Comparison of ENCODE assay signal across 9 mouse cellular contexts in genomic region chr11:117109179-117109954, GRCm38 (mm10). TPM values are rescaled to one million over a fixed set of nuclear protein-coding genes. Genes with fewer than 3 reads are reported as not detected.
DNase-seq lines count a peak whose midpoint lies in the region; ATAC-seq and TF ChIP-seq lines count a peak whose summit lies in the region.
"Had no signal": no experiment of that assay in that cellular context is flagged by ENCODE, and none has a peak within 500 bp of the region (broad histone marks: within the 10 kb centered on the region; RNA-seq: fewer than 3 reads in every experiment).

No protein-coding gene starts in this region.

- H3K4me3 ChIP-seq in heart, embryonic 16.5 days (ENCODE audit: low read length), result no peak overlapping the region
- no peak overlapping the region for H3K4me3 ChIP-seq in CH12.LX (replicated peaks in 1 of 3; ENCODE audit: low read depth in 2 of 3, low read length in 2 of 3, poor library complexity in 1 of 3)
- no peak overlapping the region for H3K4me3 ChIP-seq in limb, embryonic 12.5 days (replicated peaks)
- H3K4me3 ChIP-seq: midbrain, embryonic 13.5 days had no signal

- TF ChIP-seq RAD21 in CH12.LX (IDR thresholded peaks at IDR 0.05; ENCODE audit: low read depth, low read length), result no peak

- no peak for DNase-seq in heart, postnatal 10 days
- DNase-seq in 3T3-L1 (ENCODE audit: low read depth, low spot score) (peak; percentile 64), CH12.LX (ENCODE audit: extremely low read depth) (no peak)
- DNase-seq in right cerebral cortex, postnatal 36 days (ENCODE audit: low spot score in 2 of 2), result no peak
- DNase-seq in retina, embryonic 14.5 days (ENCODE audit: low spot score), result no peak

- H3K27me3 ChIP-seq in heart, embryonic 16.5 days (ENCODE audit: control insufficient read depth, insufficient read depth, low read length), result no peaks in the 10 kb centered on the region
- peaks cover 9% of the 10 kb centered on the region for H3K27me3 ChIP-seq in CH12.LX (replicated peaks)
- H3K27me3 ChIP-seq in limb, embryonic 12.5 days, result no peaks in the 10 kb centered on the region
- H3K27me3 ChIP-seq: midbrain, embryonic 13.5 days had no signal

- no peaks in the 10 kb centered on the region for H3K79me2 ChIP-seq in CH12.LX (replicated peaks; ENCODE audit: control insufficient read depth, extremely low read depth, insufficient read depth, poor library complexity, severe bottlenecking)

- TF ChIP-seq POLR2A in CH12.LX (IDR thresholded peaks at IDR 0.05; ENCODE audit: low read depth, low read length), result no peak

- dilution Hi-C loops in CH12.LX (cut with MboI; ENCODE audit: extremely low pct_ligation_motif_present, extremely low pct_unique_long_range_greater_than_20kb, low sequenced_read_pairs), result no loop called here

- no peak for ATAC-seq in heart, embryonic 16.5 days (replicated peaks; ENCODE audit: extremely low read depth, insufficient read depth, low FRiP score)
- ATAC-seq in limb, embryonic 12.5 days (ENCODE audit: insufficient number of reproducible peaks, insufficient read depth, low FRiP score, low TSS enrichment, low read depth), result no peak
- no peak for ATAC-seq in frontal cortex, adult (ENCODE audit: low TSS enrichment)
- ATAC-seq: midbrain, embryonic 13.5 days had no signal

- peak overlapping the region; percentile 73 for H3K27ac ChIP-seq in heart, embryonic 16.5 days (ENCODE audit: low read length)
- H3K27ac ChIP-seq in CH12.LX (ENCODE audit: insufficient read depth, low read depth), result peak overlapping the region; percentile 6; the same call in 1 of the 2 replicates
- peak overlapping the region; percentile 93 for H3K27ac ChIP-seq in limb, embryonic 12.5 days

- no peak overlapping the region for H3K4me2 ChIP-seq in heart, embryonic 16.5 days (ENCODE audit: low read depth, low read length)
- no peak overlapping the region for H3K4me2 ChIP-seq in CH12.LX (ENCODE audit: insufficient read depth, low read depth, poor library complexity, severe bottlenecking)
- H3K4me2 ChIP-seq in limb, embryonic 12.5 days, result no peak overlapping the region
- H3K4me2 ChIP-seq: midbrain, embryonic 13.5 days had no signal

- H3K36me3 ChIP-seq in heart, embryonic 16.5 days (ENCODE audit: control insufficient read depth, insufficient read depth), result no peaks in the 10 kb centered on the region
- H3K36me3 ChIP-seq in CH12.LX (replicated peaks in 1 of 2; ENCODE audit: control insufficient read depth in 1 of 2, insufficient read depth in 1 of 2, low read length in 1 of 2), result peaks cover 0 to 4% of the 10 kb centered on the region in 2 experiments
- H3K36me3 ChIP-seq in limb, embryonic 12.5 days, result no peaks in the 10 kb centered on the region
- H3K36me3 ChIP-seq: midbrain, embryonic 13.5 days had no signal

- TF ChIP-seq CTCF in CH12.LX (conservative IDR thresholded peaks at IDR 0.05 in 1 of 2, IDR thresholded peaks at IDR 0.05 in 1 of 2; ENCODE audit: low read depth in 2 of 2, low read length in 2 of 2), result no peak

- 0 out of 2 replicates have a peak, but pooled peaks cover 2% of the 10 kb centered on the region for H3K9me3 ChIP-seq in heart, embryonic 16.5 days (replicated peaks; ENCODE audit: control insufficient read depth, low read length)
- peaks cover 4% of the 10 kb centered on the region for H3K9me3 ChIP-seq in CH12.LX (replicated peaks; ENCODE audit: low read length)
- no peaks in the 10 kb centered on the region for H3K9me3 ChIP-seq in limb, embryonic 12.5 days
- H3K9me3 ChIP-seq: midbrain, embryonic 13.5 days had no signal

- peak; percentile 71 for TF ChIP-seq EP300 in CH12.LX (IDR thresholded peaks at IDR 0.05; ENCODE audit: low read length)

- 62% methylated on average over 12 of the region's 12 CpGs for WGBS in heart, embryonic 16.5 days
- WGBS in limb, embryonic 12.5 days, result 84% methylated on average over 12 of the region's 12 CpGs

- H3K4me1 ChIP-seq in heart, embryonic 16.5 days (ENCODE audit: control insufficient read depth, insufficient read depth, low read length), result peaks cover 27% of the 10 kb centered on the region
- peaks cover 21 to 62% of the 10 kb centered on the region in 2 experiments for H3K4me1 ChIP-seq in CH12.LX (ENCODE audit: control insufficient read depth in 1 of 2, insufficient read depth in 2 of 2)
- H3K4me1 ChIP-seq in limb, embryonic 12.5 days (replicated peaks), result peaks cover 52% of the 10 kb centered on the region

- in situ Hi-C loops in CH12.LX (cut with MboI; ENCODE audit: low pct_ligation_motif_present, low pct_unique_long_range_greater_than_20kb, low sequenced_read_pairs), result no loop called here

- H3K9ac ChIP-seq in heart, embryonic 16.5 days (ENCODE audit: low read length), result peak overlapping the region; percentile 19; the same call in 1 of the 2 replicates
- H3K9ac ChIP-seq in CH12.LX (ENCODE audit: insufficient read depth, low read depth), result no peak overlapping the region
- no peak overlapping the region for H3K9ac ChIP-seq in limb, embryonic 12.5 days (replicated peaks)
- H3K9ac ChIP-seq: midbrain, embryonic 13.5 days had no signal

- intact Hi-C loops in heart, postnatal 10 days (cut with DNase I), result no loop called here

TF ChIP-seq in CH12.LX, 34 proteins besides CTCF, POLR2A, EP300 and RAD21:
- no peak for TF ChIP-seq ZKSCAN1 (IDR thresholded peaks at IDR 0.05; ENCODE audit: borderline replicate concordance, low read depth, low read length)
- peak; percentile 29; the same call in 1 of the 2 replicates for TF ChIP-seq USF2 (conservative IDR thresholded peaks at IDR 0.05; ENCODE audit: low read depth, low read length)
- peak; percentile 75 for TF ChIP-seq BHLHE40 (IDR thresholded peaks at IDR 0.05; ENCODE audit: low read depth, low read length)
- TF ChIP-seq MAZ (IDR thresholded peaks at IDR 0.05; ENCODE audit: low read depth, low read length), result no peak
- no peak for TF ChIP-seq ZC3H11A (IDR thresholded peaks at IDR 0.05; ENCODE audit: low read depth, low read length)
- TF ChIP-seq USF1 (IDR thresholded peaks at IDR 0.05; ENCODE audit: low read depth, low read length), result peak; percentile 44
- no peak for TF ChIP-seq MYC (IDR thresholded peaks at IDR 0.05; ENCODE audit: low read depth, low read length)
TF ChIP-seq in CH12.LX: peak in this region for 3.

RNA-seq across cellular contexts. Expression of gene Sec14l1, which starts 5.6 kb away (rescaled TPM):
- polyA plus RNA-seq in heart, embryonic 16.5 days (2015; fragmentation: Nextera tagmentation; extraction: Ambion mirVana), result 51.0 and 54.9 TPM in 2 replicates
- total RNA-seq in heart, postnatal 10 days (2021), result 10 to 100 TPM; 79.2 to 91.1 TPM
- total RNA-seq in CH12.LX (2012; rRNA removed), result 17.9 and 28.2 TPM in 2 replicates
- total RNA-seq in CH12.LX (2014; rRNA removed), result 17.5 and 18.5 TPM in 2 replicates
- polyA plus RNA-seq in CH12.LX (2012; ENCODE audit: insufficient read length, low read depth), result 20.6 and 21.5 TPM in 2 replicates
- polyA plus RNA-seq in limb, embryonic 12.5 days (2016; fragmentation: Nextera tagmentation; extraction: Ambion mirVana), result 52.6 and 57.5 TPM in 2 replicates

Comparison
In these comparisons a context has a peak if more than half of its experiments do, and no peak if none do; other contexts are left out.
1. H3K27ac ChIP-seq: peak in every context shown above with its lines; median percentile 93 in limb, embryonic 12.5 days; 73 in heart, embryonic 16.5 days; 6 in CH12.LX.